Mouse (Mus musculus) spleen, adult 2 months (tissue): Measurements from ENCODE around the gene Mycbp2.

Experiments used
- CTCF ChIP-seq: fragments of 200-500 bp; IDR thresholded peaks from 2 replicates; pipeline ENCODE4 v1.5.1; 2011; ENCODE audit warnings: mild to moderate bottlenecking, inconsistent platforms; ENCODE audit not compliant: insufficient read depth, insufficient read length, insufficient replicate concordance; ENCODE audit errors: extremely low read depth
- POLR2A ChIP-seq: fragments of 200-500 bp; IDR thresholded peaks from 2 replicates; pipeline ENCODE4 v1.6.1; 2011; ENCODE audit warnings: low read depth, low read length, inconsistent platforms

GRCm38 (mm10) chr14:103098213-103098586 lies 248.4 kb downstream of the Mycbp2 start:
- no peak for TF ChIP-seq POLR2A
- no peak for TF ChIP-seq CTCF
